13 mouse cellular contexts compared by ENCODE assay signal in the genomic region with DNA sequence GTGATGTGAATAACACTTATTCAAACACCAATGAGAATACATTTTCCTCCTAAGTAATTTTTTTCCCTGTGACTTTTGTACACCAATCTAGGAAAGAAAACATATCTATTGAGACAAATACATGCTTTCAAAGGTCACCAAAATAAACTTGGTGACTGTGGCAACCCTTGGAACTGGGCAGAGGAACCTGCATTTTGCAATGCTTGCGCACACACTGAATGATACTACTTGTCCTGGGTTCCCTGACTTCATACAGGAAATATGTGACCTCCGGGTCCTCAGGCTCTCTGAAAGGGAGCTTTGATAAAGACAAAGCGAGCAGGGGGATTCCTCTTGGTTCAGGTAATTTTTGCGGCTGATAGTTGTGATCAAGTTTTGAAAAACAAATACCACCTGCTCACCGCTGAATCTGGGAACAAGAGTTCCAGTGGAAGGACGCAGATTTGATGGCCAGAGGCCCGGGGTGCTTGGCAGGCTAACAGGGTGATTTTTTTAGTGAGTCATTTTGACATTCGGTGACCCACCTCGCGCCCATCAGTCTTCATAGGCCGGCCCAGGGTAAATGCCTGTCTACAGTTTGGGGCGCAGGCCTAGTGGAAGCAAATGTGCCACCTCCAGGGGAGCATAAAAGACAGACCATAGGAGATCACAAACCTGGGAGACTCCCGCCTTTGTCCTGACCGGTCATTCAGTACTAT.
DNase-seq lines count a peak whose midpoint lies in the region; ATAC-seq and TF ChIP-seq lines count a peak whose summit lies in the region.
"Had no signal": no experiment of that assay in that cellular context is flagged by ENCODE, and none has a peak within 500 bp of the region (broad histone marks: within the 10 kb centered on the region; RNA-seq: fewer than 3 reads in every experiment).

No protein-coding gene starts in this region.

- TF ChIP-seq EP300 in lung, postnatal 0 days (IDR thresholded peaks at IDR 0.05): no peak

- TF ChIP-seq POLR2A in lung, adult 2 months (IDR thresholded peaks at IDR 0.05; ENCODE audit: borderline replicate concordance, extremely low read depth, low read depth, low read length): no peak
- TF ChIP-seq POLR2A in thymus, adult 2 months (IDR thresholded peaks at IDR 0.05; ENCODE audit: control insufficient read depth, extremely low read depth, insufficient read depth, low read length, poor library complexity): no peak

- no peak for TF ChIP-seq CTCF in gastrocnemius, adult 2 months (IDR thresholded peaks at IDR 0.05)
- TF ChIP-seq CTCF in lung, postnatal 0 days (IDR thresholded peaks at IDR 0.05): no peak
- no peak for TF ChIP-seq CTCF in lung, adult 2 months (IDR thresholded peaks at IDR 0.05; ENCODE audit: insufficient read depth, low read length)
- TF ChIP-seq CTCF in thymus, adult 2 months (IDR thresholded peaks at IDR 0.05; ENCODE audit: borderline replicate concordance, control insufficient read depth, extremely low read depth, insufficient read depth, low read length, poor library complexity): no peak

- H3K4me1 ChIP-seq in lung, postnatal 0 days (ENCODE audit: insufficient read depth, low read depth, low read length): peaks cover 7% of the 10 kb centered on the region
- H3K4me1 ChIP-seq in lung, adult 2 months (ENCODE audit: control insufficient read depth, insufficient read depth, low read length): peaks cover 9% of the 10 kb centered on the region
- H3K4me1 ChIP-seq in liver, embryonic 15.5 days (replicated peaks): peaks cover 40% of the 10 kb centered on the region
- peaks cover 28% of the 10 kb centered on the region for H3K4me1 ChIP-seq in thymus, adult 2 months (replicated peaks; ENCODE audit: control insufficient read depth, insufficient read depth, low read length)

- no peak for DNase-seq in gastrocnemius, adult 2 months
- DNase-seq in gastrocnemius, postnatal 25 days: no peak
- peak; percentile 37 for DNase-seq in lung, postnatal 0 days (ENCODE audit: low spot score)
- no peak for DNase-seq in lung, adult 2 months
- peak; percentile 56 for DNase-seq in adrenal gland, postnatal 25 days
- no peak for DNase-seq in T-cell, adult 2 months (ENCODE audit: low spot score)
- no peak for DNase-seq in thymus, adult 2 months
- DNase-seq: cerebellum, postnatal 10 days had no signal

- H3K27ac ChIP-seq in gastrocnemius, adult 2 months: 0 out of 2 replicates have a peak overlapping the region, but pooled peaks have one; percentile 43
- no peak overlapping the region for H3K27ac ChIP-seq in lung, postnatal 0 days (ENCODE audit: low read length)
- peak overlapping the region; percentile 70 for H3K27ac ChIP-seq in liver, embryonic 15.5 days (replicated peaks)
- no peak overlapping the region for H3K27ac ChIP-seq in thymus, adult 2 months (ENCODE audit: control insufficient read depth, insufficient read depth, low read length)
- H3K27ac ChIP-seq: heart, embryonic 13.5 days; limb, embryonic 13.5 days; stomach, postnatal 0 days had no signal

- H3K27me3 ChIP-seq in lung, postnatal 0 days (replicated peaks; ENCODE audit: insufficient read depth, low read length): no peaks in the 10 kb centered on the region
- peaks cover 19% of the 10 kb centered on the region for H3K27me3 ChIP-seq in liver, embryonic 15.5 days
- H3K27me3 ChIP-seq in thymus, adult 2 months (ENCODE audit: control insufficient read depth, insufficient read depth, low read length): no peaks in the 10 kb centered on the region

- H3K9me3 ChIP-seq in lung, postnatal 0 days (ENCODE audit: low read length): no peaks in the 10 kb centered on the region
- H3K9me3 ChIP-seq in liver, embryonic 15.5 days (replicated peaks): no peaks in the 10 kb centered on the region
- H3K9me3 ChIP-seq: heart, embryonic 13.5 days; limb, embryonic 13.5 days; megakaryocyte, embryonic 14.5 days had no signal

- intact Hi-C loops in gastrocnemius, adult 2 months (cut with DNase I): loop anchor here (10.0 kb wide), 1 partner anchor 199 kb away; a partner anchor contains a TSS

- H3K4me3 ChIP-seq in gastrocnemius, adult 2 months: no peak overlapping the region
- H3K4me3 ChIP-seq in lung, postnatal 0 days (ENCODE audit: low read depth, low read length): no peak overlapping the region
- no peak overlapping the region for H3K4me3 ChIP-seq in lung, adult 2 months (replicated peaks; ENCODE audit: extremely low read depth, low read depth, low read length)
- H3K4me3 ChIP-seq in liver, embryonic 15.5 days (replicated peaks): no peak overlapping the region
- H3K4me3 ChIP-seq in thymus, adult 2 months (ENCODE audit: control insufficient read depth, insufficient read depth, low read length): no peak overlapping the region
- H3K4me3 ChIP-seq: heart, embryonic 13.5 days; limb, embryonic 13.5 days had no signal

- WGBS in lung, postnatal 0 days: 50% methylated on average over 14 of the region's 14 CpGs
- 66% methylated on average over 14 of the region's 14 CpGs for WGBS in lung, adult 2 months
- 65% methylated on average over 14 of the region's 14 CpGs for WGBS in liver, embryonic 15.5 days (ENCODE audit: insufficient replicate concordance)
- 90% methylated on average over 14 of the region's 14 CpGs for WGBS in thymus, adult 2 months

- no peak overlapping the region for H3K9ac ChIP-seq in lung, postnatal 0 days (replicated peaks; ENCODE audit: low read depth)
- H3K9ac ChIP-seq in liver, embryonic 15.5 days: no peak overlapping the region
- H3K9ac ChIP-seq: heart, embryonic 13.5 days; limb, embryonic 13.5 days had no signal

- H3K4me2 ChIP-seq in lung, postnatal 0 days (replicated peaks; ENCODE audit: low read depth, low read length): no peak overlapping the region
- H3K4me2 ChIP-seq in liver, embryonic 15.5 days: no peak overlapping the region
- H3K4me2 ChIP-seq: heart, embryonic 13.5 days; limb, embryonic 13.5 days had no signal

- H3K36me3 ChIP-seq in lung, postnatal 0 days (ENCODE audit: insufficient read depth, low read length): no peaks in the 10 kb centered on the region
- H3K36me3 ChIP-seq in liver, embryonic 15.5 days (replicated peaks): no peaks in the 10 kb centered on the region
- no peaks in the 10 kb centered on the region for H3K36me3 ChIP-seq in thymus, adult 2 months (ENCODE audit: control insufficient read depth, insufficient read depth, low read length)
- H3K36me3 ChIP-seq: heart, embryonic 13.5 days; limb, embryonic 13.5 days had no signal

- peak; percentile 37; the same call in 1 of the 2 replicates for ATAC-seq in lung, postnatal 0 days
- ATAC-seq in liver, embryonic 15.5 days (ENCODE audit: insufficient read depth): peak; percentile 44; the same call in 1 of the 2 replicates

Comparison
In these comparisons a context has a peak if more than half of its experiments do, and no peak if none do; other contexts are left out.
1. DNase-seq: peak in lung, postnatal 0 days (single experiment) and adrenal gland, postnatal 25 days (single experiment); none in gastrocnemius, adult 2 months (single experiment), gastrocnemius, postnatal 25 days (single experiment), lung, adult 2 months (single experiment), T-cell, adult 2 months (single experiment) and thymus, adult 2 months (single experiment).
2. H3K27ac ChIP-seq: peak in gastrocnemius, adult 2 months (single experiment) and liver, embryonic 15.5 days (single experiment); none in lung, postnatal 0 days (single experiment) and thymus, adult 2 months (single experiment).